Mouse (Mus musculus) megakaryocyte, embryonic 14.5 days (primary cell): ENCODE measurements around the gene Olfr98. TPM values are rescaled to one million over a fixed set of nuclear protein-coding genes. Genes with fewer than 3 reads are reported as not detected.
A peak's percentile ranks its signal among the peaks of the same experiment; 100 is the strongest.

Experiments used
- H3K27me3 ChIP-seq: replicated peaks from 2 replicates; pipeline ENCODE3; 2012; ENCODE audit warnings: inconsistent platforms
- H3K36me3 ChIP-seq: replicated peaks from 2 replicates; pipeline ENCODE3; 2012; ENCODE audit warnings: low read length, inconsistent platforms, mixed read lengths
- H3K4me1 ChIP-seq: 2 replicates; pipeline ENCODE4 v1.6.1; 2012; ENCODE audit warnings: inconsistent platforms
- H3K4me3 ChIP-seq: replicated peaks from 2 replicates; pipeline ENCODE3; 2012; ENCODE audit warnings: moderate library complexity, mild to moderate bottlenecking, inconsistent platforms
- H3K9me3 ChIP-seq: 2 replicates; pipeline ENCODE4 v1.6.1; 2012; ENCODE audit warnings: inconsistent platforms
- FLI1 ChIP-seq: IDR thresholded peaks from 2 replicates; pipeline ENCODE4 v1.6.1; 2012; ENCODE audit warnings: low read length, inconsistent platforms, mixed read lengths
- GATA1 ChIP-seq: IDR thresholded peaks from 3 replicates; pipeline ENCODE4 v1.6.1; 2012; ENCODE audit warnings: mixed read lengths, low read length, inconsistent platforms, borderline replicate concordance
- polyA plus RNA-seq: library from polyadenylated mRNA; stranded (reverse); fragments of >175 nt; gene quantifications from 2 replicates; pipeline ENCODE4 v1.2.3, GENCODE M21; 2012; ENCODE audit warnings: low replicate concordance; ENCODE audit not compliant: insufficient read depth

Olfr98 gene
- not detected in 2 replicates for polyA plus RNA-seq

DNA sequence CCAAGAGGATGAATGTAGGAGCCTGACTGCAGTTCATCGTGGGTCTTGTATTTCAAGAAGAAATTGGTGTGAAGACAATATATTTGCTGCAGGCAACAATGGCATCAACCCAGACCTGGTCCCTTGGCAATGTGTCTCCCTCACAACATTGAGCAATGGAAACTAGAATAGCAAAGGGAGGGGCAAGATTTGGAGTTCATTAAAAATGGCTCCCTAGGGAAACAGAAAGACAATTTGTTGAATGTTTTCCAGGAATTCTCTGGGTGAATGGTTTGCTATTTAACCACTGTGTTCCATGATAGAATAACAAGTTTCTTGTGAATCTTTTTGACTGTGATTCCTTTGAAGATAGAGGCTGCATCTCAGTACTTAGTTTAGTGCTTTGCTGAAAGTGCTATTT, at the start of gene Olfr98:
Olfr98 (minus strand) TSS at position 124 of the 400 bp plus-strand sequence.
- TF ChIP-seq GATA1, result no peak
- no peak for TF ChIP-seq FLI1
- no peak within 1 kb of the TSS for H3K4me3 ChIP-seq
- no peaks in the 10 kb centered on the region for H3K9me3 ChIP-seq
- no peaks in the 10 kb centered on the region for H3K27me3 ChIP-seq
- no peaks in the 10 kb centered on the region for H3K4me1 ChIP-seq
- no peaks in the 10 kb centered on the region for H3K36me3 ChIP-seq

DNA sequence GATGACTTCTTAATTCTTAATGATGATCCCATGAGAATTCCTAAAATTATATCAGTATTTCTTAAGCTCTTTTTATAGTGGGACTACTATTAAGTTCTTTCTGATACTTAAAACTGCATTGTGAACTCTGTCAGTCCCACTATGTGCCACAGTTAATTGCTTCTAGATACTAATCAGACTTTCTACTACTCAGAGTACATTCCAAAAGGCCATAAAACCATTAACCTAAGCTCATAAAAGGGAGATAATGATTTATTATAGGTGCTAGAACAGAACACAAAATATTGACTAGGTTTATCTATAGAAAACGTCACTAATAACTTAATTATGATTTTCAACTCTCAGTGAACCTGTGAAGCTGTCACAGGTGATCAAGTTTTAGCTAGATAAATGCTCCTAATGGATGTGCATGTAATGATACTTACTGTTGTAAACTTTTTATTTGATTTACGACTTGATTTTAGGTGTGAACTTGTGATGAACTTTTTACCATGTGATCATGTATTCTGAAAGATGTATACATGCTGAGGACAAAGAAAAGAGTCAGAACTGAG, 46.7 kb upstream of the Olfr98 start:
- no peaks in the 10 kb centered on the region for H3K36me3 ChIP-seq
- H3K27me3 ChIP-seq, result no peaks in the 10 kb centered on the region
- no peak for TF ChIP-seq GATA1
- TF ChIP-seq FLI1, result no peak
- H3K4me1 ChIP-seq, result no peaks in the 10 kb centered on the region
- H3K4me3 ChIP-seq, result no peak overlapping the region
- no peaks in the 10 kb centered on the region for H3K9me3 ChIP-seq

DNA sequence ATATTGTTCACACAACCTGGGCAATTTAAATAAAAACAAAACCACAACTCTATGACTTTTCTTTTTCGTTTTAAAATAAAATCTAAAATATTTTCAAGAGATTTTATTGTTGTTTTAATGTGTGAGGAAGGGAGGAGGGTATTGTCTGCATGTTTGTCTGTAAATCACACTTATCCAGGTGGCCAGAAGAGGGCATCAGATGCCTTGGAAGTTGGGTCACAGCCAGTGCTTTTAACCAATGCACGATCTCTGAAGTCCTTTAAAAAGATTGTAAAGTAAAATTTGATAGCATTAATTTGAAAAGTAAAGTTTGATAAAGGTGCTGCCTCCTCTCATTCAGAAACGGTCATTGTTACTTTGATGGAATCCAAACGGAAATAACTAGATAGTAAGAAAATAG, 44.9 kb upstream of the Olfr98 start:
- no peaks in the 10 kb centered on the region for H3K4me1 ChIP-seq
- TF ChIP-seq FLI1 (no peak), GATA1 (no peak)
- no peaks in the 10 kb centered on the region for H3K27me3 ChIP-seq
- H3K4me3 ChIP-seq, result no peak overlapping the region
- H3K36me3 ChIP-seq, result no peaks in the 10 kb centered on the region
- no peaks in the 10 kb centered on the region for H3K9me3 ChIP-seq

DNA sequence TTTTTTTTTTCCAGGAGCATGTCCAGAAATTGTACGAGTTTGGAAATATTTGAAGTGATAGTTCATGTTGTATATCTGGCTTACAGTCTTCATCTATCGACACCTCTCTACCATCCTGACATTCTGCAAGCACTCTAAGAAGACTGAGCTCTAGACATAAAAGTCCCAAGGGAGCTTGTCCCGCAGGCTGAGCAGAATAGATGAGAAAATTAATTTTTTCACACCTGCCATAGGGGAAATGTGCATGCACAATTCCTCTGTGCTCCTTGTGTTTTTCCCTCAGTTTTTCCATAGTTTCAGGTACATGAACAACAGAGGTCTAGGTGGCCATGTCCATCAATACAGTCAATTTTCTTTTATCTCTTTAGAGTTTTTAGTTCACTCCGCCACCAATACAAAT, 40.7 kb upstream of the Olfr98 start, which contains the start of gene Olfr101:
Olfr101 (minus strand) TSS at position 101 of the 400 bp plus-strand sequence.
- no peak within 1 kb of the TSS for H3K4me3 ChIP-seq
- no peaks in the 10 kb centered on the region for H3K36me3 ChIP-seq
- no peaks in the 10 kb centered on the region for H3K4me1 ChIP-seq
- TF ChIP-seq GATA1 (no peak), FLI1 (no peak)
- H3K27me3 ChIP-seq, result no peaks in the 10 kb centered on the region
- no peaks in the 10 kb centered on the region for H3K9me3 ChIP-seq

DNA sequence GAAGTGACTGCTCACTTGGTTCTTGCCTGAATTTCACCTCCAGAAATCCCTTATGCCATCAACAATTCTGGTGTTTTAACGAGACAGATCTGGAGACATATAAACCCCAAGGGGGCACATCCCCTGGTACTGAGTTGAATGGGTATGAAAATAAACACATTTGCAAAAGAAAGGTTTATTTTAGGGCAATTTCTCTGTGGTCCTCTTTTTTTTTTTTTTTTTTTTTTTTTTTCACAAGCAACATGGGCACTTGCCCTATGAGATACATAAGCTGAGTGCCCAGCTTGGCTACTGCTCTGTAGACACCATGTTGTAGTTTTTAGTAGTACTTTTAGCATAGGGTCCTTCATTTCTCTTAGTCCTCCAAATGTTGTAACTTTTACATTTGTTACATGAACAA, 19.8 kb upstream of the Olfr98 start, which contains the start of gene Olfr99:
Olfr99 (minus strand) TSS at position 101 of the 400 bp plus-strand sequence.
- H3K27me3 ChIP-seq, result no peaks in the 10 kb centered on the region
- H3K36me3 ChIP-seq, result no peaks in the 10 kb centered on the region
- H3K9me3 ChIP-seq, result no peaks in the 10 kb centered on the region
- no peaks in the 10 kb centered on the region for H3K4me1 ChIP-seq
- TF ChIP-seq GATA1, result no peak
- no peak for TF ChIP-seq FLI1
- H3K4me3 ChIP-seq, result no peak within 1 kb of the TSS

DNA sequence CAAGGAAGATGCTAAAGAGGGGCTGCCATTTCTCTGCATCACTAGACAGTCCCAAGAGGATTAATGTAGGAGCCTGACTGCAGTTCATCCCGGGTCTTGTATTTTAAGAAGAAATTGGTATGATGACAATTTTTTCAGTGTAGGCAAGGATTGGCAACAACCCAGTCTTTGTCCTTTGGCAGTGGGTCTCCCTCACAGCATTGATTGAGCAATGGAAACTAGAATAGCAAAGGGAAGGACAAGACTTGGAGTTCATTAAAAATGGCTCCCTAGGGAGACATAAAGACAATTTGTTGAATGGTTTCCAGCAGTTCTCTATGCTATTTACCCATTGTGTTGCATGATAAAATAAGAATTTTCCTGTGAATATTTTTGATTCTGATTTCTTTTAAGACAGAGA, 16.8 kb upstream of the Olfr98 start:
- no peak overlapping the region for H3K4me3 ChIP-seq
- H3K36me3 ChIP-seq, result no peaks in the 10 kb centered on the region
- H3K27me3 ChIP-seq, result no peaks in the 10 kb centered on the region
- no peaks in the 10 kb centered on the region for H3K4me1 ChIP-seq
- TF ChIP-seq GATA1, result no peak
- TF ChIP-seq FLI1, result no peak
- H3K9me3 ChIP-seq, result no peaks in the 10 kb centered on the region

DNA sequence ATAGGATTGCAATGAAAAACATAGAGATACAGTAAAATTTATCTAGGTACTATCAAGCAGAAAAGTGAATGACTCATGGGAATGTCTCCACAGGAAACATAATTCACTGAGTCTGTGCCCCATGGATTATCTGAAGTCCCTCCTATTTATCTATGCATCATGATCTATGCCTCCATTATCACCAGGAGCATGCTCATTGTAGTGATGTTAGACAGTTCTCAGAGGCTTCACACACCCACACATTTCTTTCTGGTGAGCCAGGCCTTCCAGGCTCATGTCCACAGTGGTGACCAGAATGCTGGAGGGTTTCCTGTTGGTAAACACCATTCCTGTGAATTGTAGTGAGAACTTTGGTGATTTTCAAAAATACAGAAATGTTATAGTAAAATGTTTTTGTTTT, 13.0 kb upstream of the Olfr98 start:
- no peaks in the 10 kb centered on the region for H3K9me3 ChIP-seq
- peaks cover 5% of the 10 kb centered on the region; the same call in 1 of the 2 replicates for H3K4me1 ChIP-seq
- H3K4me3 ChIP-seq, result no peak overlapping the region
- TF ChIP-seq GATA1, result no peak
- TF ChIP-seq FLI1, result no peak
- H3K27me3 ChIP-seq, result no peaks in the 10 kb centered on the region
- peaks cover 5% of the 10 kb centered on the region for H3K36me3 ChIP-seq

DNA sequence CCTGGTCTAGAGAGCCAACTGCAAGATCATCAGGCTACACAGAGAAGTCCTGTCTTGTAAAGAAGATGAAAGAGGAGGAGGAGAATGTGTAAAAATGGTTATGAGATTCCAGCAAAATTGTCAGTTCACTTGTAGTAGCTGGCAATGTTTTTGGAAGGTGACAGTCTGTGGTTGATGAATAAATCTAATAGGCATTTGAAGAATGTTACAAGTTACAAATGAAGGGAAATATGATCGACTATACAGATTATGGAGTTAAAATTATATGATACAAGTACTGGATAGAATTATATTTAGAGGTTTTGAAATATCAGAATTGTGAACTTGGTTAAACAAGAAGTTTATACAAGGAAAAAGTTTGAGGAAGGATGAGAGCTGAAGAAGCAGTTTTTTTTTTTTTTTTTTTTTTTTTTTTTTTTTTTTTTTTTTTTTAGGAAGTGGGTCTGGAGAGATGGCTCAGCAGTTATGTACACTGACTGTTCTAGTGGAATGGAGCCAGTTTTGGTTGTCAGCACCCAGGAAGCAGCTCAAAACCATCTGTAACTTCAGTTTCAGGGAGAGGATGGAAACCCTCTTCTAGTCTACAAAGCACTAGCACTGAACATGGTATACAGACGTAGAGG, 12.2 kb upstream of the Olfr98 start:
- Histone ChIP-seq H3K36me3 (peaks cover 5% of the 10 kb centered on the region), H3K27me3 (no peaks in the 10 kb centered on the region), H3K4me1 (peaks cover 13% of the 10 kb centered on the region), H3K4me3 (no peak overlapping the region), H3K9me3 (no peaks in the 10 kb centered on the region)
- TF ChIP-seq GATA1 (no peak), FLI1 (no peak)

DNA sequence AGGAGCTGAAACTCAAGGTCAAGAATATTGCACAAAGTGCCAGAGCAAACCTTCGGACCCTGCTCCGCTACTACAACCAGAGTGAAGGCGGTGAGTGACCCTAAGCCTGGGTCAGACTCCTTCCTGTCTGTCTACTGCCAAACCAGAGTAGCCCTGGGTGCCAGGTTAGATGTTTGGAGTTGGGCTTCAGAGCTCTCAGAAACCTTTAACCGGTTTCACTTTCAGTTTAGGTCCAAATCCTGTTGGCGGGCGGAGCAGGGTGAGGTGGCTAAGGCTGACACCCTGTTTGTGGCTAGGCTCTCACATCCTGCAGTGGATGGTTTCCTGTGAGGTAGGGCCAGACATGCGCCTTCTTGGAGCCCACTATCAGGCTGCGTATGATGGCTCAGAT, 7.1 kb upstream of the Olfr98 start:
- Histone ChIP-seq H3K4me3 (peak overlapping the region; percentile 95), H3K36me3 (peaks cover 5% of the 10 kb centered on the region), H3K9me3 (no peaks in the 10 kb centered on the region), H3K27me3 (no peaks in the 10 kb centered on the region), H3K4me1 (peaks cover 25% of the 10 kb centered on the region)
- no peak for TF ChIP-seq FLI1
- TF ChIP-seq GATA1, result no peak

DNA sequence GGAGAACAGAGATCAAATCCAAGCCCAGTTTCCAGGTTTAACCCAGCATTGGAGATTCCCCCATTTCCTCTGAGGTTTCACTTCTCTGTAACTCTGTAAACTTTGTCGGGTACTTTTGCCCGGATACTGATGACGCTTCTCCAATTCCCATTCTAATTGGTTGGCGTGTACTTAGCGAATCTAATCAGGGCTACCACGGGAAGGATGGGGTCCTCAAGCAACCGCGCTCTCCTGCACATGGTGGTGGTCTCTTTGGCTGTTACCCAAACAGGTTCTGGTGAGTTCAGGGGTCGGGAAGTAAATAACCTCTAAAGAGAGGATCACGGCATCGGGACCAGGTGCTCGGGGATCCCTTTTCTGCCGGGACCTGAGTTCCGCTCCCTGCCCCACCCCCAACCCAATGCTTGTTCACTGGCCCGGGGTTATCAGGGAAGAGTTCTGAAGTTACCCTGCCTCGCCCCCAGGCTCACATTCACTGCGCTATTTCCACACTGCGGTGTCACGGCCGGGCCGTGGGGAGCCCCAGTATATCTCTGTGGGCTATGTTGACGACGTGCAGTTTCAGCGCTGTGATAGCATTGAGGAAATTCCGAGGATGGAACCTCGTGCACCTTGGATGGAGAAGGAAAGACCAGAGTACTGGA, 6.6 kb upstream of the Olfr98 start, which contains the start of gene H2-M3:
H2-M3 (plus strand) TSS at position 163 of the 644 bp plus-strand sequence.
- peak within 1 kb of the TSS; percentile 95 for H3K4me3 ChIP-seq
- H3K36me3 ChIP-seq, result peaks cover 5% of the 10 kb centered on the region
- TF ChIP-seq FLI1 (no peak), GATA1 (no peak)
- H3K9me3 ChIP-seq, result no peaks in the 10 kb centered on the region
- no peaks in the 10 kb centered on the region for H3K27me3 ChIP-seq
- H3K4me1 ChIP-seq, result peaks cover 25% of the 10 kb centered on the region
